ENCODE assay signal across 32 mouse cellular contexts in the genomic region with DNA sequence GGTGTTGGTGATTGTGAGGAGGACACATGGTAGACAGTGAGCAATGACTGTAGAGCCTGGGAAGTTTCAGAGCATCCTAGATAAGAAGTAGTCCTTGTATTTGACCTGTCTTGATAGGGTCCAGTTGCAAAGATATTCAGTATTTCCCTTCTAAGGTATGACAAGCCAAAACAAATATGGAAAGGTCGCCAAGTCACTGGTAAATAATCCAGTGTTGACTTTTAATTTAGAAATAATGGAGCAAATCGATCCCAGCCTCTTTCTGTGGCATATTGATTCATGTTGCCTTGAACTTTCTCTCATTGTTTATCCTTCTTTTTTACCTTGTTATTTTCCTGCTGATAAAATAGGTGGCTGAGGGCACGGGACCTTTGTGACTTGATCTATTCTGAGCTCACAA. TPM values are rescaled to one million over a fixed set of nuclear protein-coding genes. Genes with fewer than 3 reads are reported as not detected.
"Had no signal": no experiment of that assay in that cellular context is flagged by ENCODE, and none has a peak within 500 bp of the region (broad histone marks: within the 10 kb centered on the region; RNA-seq: fewer than 3 reads in every experiment).

No protein-coding gene starts in this region.

- ATAC-seq: lung, postnatal 0 days; midbrain, embryonic 13.5 days; midbrain, embryonic 15.5 days; midbrain, embryonic 16.5 days had no signal

- H3K4me2 ChIP-seq: limb, embryonic 12.5 days; limb, embryonic 13.5 days; limb, embryonic 15.5 days; liver, embryonic 13.5 days; liver, embryonic 15.5 days; lung, embryonic 14.5 days; lung, embryonic 15.5 days; midbrain, embryonic 11.5 days; midbrain, embryonic 12.5 days; midbrain, embryonic 13.5 days; midbrain, embryonic 15.5 days; neural tube, embryonic 12.5 days; neural tube, embryonic 13.5 days had no signal

- H3K4me3 ChIP-seq: left cerebral cortex, adult 2 months; limb, embryonic 10.5 days; limb, embryonic 12.5 days; limb, embryonic 13.5 days; limb, embryonic 15.5 days; liver, embryonic 13.5 days; liver, embryonic 15.5 days; lung, embryonic 15.5 days; megakaryocyte, embryonic 14.5 days; midbrain, embryonic 10.5 days; midbrain, embryonic 12.5 days; midbrain, embryonic 13.5 days; midbrain, embryonic 15.5 days; myocyte; neural tube, embryonic 12.5 days; neural tube, embryonic 13.5 days had no signal

- DNase-seq: left cerebral cortex, postnatal 4 days; liver; liver, embryonic 13.5 days; lung, adult 18-20 months; lung, adult 2 months; lung, embryonic 14.5 days; lung, postnatal 10 days; lung, postnatal 14 days; lung, postnatal 36 days; lung, postnatal 4 days; midbrain, embryonic 14.5 days had no signal

- H3K27me3 ChIP-seq: limb, embryonic 12.5 days; limb, embryonic 13.5 days; limb, embryonic 15.5 days; liver, embryonic 13.5 days; liver, embryonic 15.5 days; lung, embryonic 15.5 days; midbrain, embryonic 12.5 days; midbrain, embryonic 13.5 days; midbrain, embryonic 15.5 days; neural tube, embryonic 12.5 days; neural tube, embryonic 13.5 days had no signal

- H3K4me1 ChIP-seq: limb, embryonic 10.5 days; liver, embryonic 13.5 days; liver, embryonic 15.5 days; midbrain, embryonic 12.5 days; midbrain, embryonic 13.5 days; midbrain, embryonic 15.5 days; neural tube, embryonic 12.5 days had no signal

- H3K27ac ChIP-seq: left cerebral cortex, adult 2 months; limb, embryonic 10.5 days; limb, embryonic 12.5 days; limb, embryonic 13.5 days; limb, embryonic 15.5 days; liver, embryonic 13.5 days; liver, embryonic 14.5 days; liver, embryonic 15.5 days; lung, embryonic 15.5 days; macrophage; midbrain, embryonic 10.5 days; midbrain, embryonic 12.5 days; midbrain, embryonic 13.5 days; midbrain, embryonic 15.5 days; neural tube, embryonic 12.5 days; neural tube, embryonic 13.5 days had no signal

- H3K36me3 ChIP-seq: limb, embryonic 10.5 days; limb, embryonic 12.5 days; limb, embryonic 15.5 days; liver, embryonic 13.5 days; liver, embryonic 15.5 days; lung, embryonic 15.5 days; midbrain, embryonic 10.5 days; midbrain, embryonic 12.5 days; midbrain, embryonic 13.5 days; midbrain, embryonic 15.5 days; neural tube, embryonic 12.5 days; neural tube, embryonic 13.5 days had no signal

- H3K9ac ChIP-seq: limb, embryonic 12.5 days; limb, embryonic 13.5 days; limb, embryonic 15.5 days; liver, embryonic 13.5 days; liver, embryonic 14.5 days; liver, embryonic 15.5 days; lung, embryonic 14.5 days; lung, embryonic 15.5 days; midbrain, embryonic 12.5 days; midbrain, embryonic 13.5 days; midbrain, embryonic 15.5 days; neural tube, embryonic 12.5 days; neural tube, embryonic 13.5 days had no signal

- H3K9me3 ChIP-seq: limb, embryonic 10.5 days; limb, embryonic 12.5 days; limb, embryonic 13.5 days; limb, embryonic 15.5 days; liver, embryonic 13.5 days; liver, embryonic 15.5 days; lung, embryonic 15.5 days; megakaryocyte, embryonic 14.5 days; midbrain, embryonic 10.5 days; midbrain, embryonic 12.5 days; midbrain, embryonic 13.5 days; midbrain, embryonic 15.5 days; neural tube, embryonic 12.5 days; neural tube, embryonic 13.5 days had no signal

RNA-seq across cellular contexts. Expression of a gene that starts 57.4 kb away (rescaled TPM):
- total RNA-seq: megakaryocyte-erythroid progenitor cell, adult 5-6 weeks had no signal
